Mouse (Mus musculus) lung, postnatal 25 days (tissue): ENCODE measurements around the gene Cacnb1.

ENCODE experiments used
- DNase-seq: peaks from one replicate; pipeline ENCODE4 v3.0.0; 2022; ENCODE audit warnings: low spot score

The Cacnb1 gene

GRCm38 (mm10) chr11:97986738-97987465 is 35.9 kb downstream of the Cacnb1 start:
- DNase-seq, result no peak

- no peak for DNase-seq
These were observed 36.8 kb downstream of the Cacnb1 start, which contains the start of gene Plxdc1 for GRCm38 (mm10) chr11:97985727-97986677. Gene Plxdc1, minus strand, starts transcription at chr11:97986444.

- no peak for DNase-seq
These were observed 38.9 kb downstream of the Cacnb1 start for GRCm38 (mm10) chr11:97983983-97984382.

- no peak for DNase-seq
These were observed 39.3 kb downstream of the Cacnb1 start for GRCm38 (mm10) chr11:97983506-97983905.

- DNase-seq, result no peak
These were observed 40.1 kb downstream of the Cacnb1 start for GRCm38 (mm10) chr11:97982721-97983120.

- no peak for DNase-seq
These were observed 42.3 kb downstream of the Cacnb1 start for GRCm38 (mm10) chr11:97980531-97980966.

- DNase-seq, result no peak
These were observed 42.9 kb downstream of the Cacnb1 start for GRCm38 (mm10) chr11:97979824-97980495.

- no peak for DNase-seq
These were observed 44.4 kb downstream of the Cacnb1 start for GRCm38 (mm10) chr11:97978392-97978791.

GRCm38 (mm10) chr11:97977797-97978196 is 45.0 kb downstream of the Cacnb1 start:
- no peak for DNase-seq

- no peak for DNase-seq
These were observed 48.1 kb downstream of the Cacnb1 start for GRCm38 (mm10) chr11:97974746-97975145.

GRCm38 (mm10) chr11:97974141-97974540 is 48.7 kb downstream of the Cacnb1 start:
- DNase-seq, result no peak

GRCm38 (mm10) chr11:97972434-97972833 is 50.4 kb downstream of the Cacnb1 start:
- DNase-seq, result no peak

- DNase-seq, result peak; percentile 50
These were observed 51.6 kb downstream of the Cacnb1 start for GRCm38 (mm10) chr11:97971232-97971631.

GRCm38 (mm10) chr11:97970771-97971170 is 52.1 kb downstream of the Cacnb1 start:
- DNase-seq, result no peak

GRCm38 (mm10) chr11:97968385-97968784 is 54.4 kb downstream of the Cacnb1 start:
- no peak for DNase-seq

- DNase-seq, result no peak
These were observed 55.7 kb downstream of the Cacnb1 start for GRCm38 (mm10) chr11:97967114-97967513.

GRCm38 (mm10) chr11:97960907-97961306 is 61.9 kb downstream of the Cacnb1 start:
- no peak for DNase-seq

GRCm38 (mm10) chr11:97959300-97959680 is 63.5 kb downstream of the Cacnb1 start:
- DNase-seq, result no peak

- DNase-seq, result no peak
These were observed 64.1 kb downstream of the Cacnb1 start for GRCm38 (mm10) chr11:97958641-97959299.

GRCm38 (mm10) chr11:97956905-97957560 is 65.8 kb downstream of the Cacnb1 start:
- DNase-seq, result no peak

- DNase-seq, result no peak
These were observed 66.9 kb downstream of the Cacnb1 start for GRCm38 (mm10) chr11:97955915-97956314.
